Mouse (Mus musculus): ENCODE results near the gene Pkd1l1. TPM values are rescaled to one million over a fixed set of nuclear protein-coding genes. Genes with fewer than 3 reads are reported as not detected.

Pkd1l1 gene
- polyA plus RNA-seq, 1 experiment from 2014 or later = 0.07 TPM

DNA sequence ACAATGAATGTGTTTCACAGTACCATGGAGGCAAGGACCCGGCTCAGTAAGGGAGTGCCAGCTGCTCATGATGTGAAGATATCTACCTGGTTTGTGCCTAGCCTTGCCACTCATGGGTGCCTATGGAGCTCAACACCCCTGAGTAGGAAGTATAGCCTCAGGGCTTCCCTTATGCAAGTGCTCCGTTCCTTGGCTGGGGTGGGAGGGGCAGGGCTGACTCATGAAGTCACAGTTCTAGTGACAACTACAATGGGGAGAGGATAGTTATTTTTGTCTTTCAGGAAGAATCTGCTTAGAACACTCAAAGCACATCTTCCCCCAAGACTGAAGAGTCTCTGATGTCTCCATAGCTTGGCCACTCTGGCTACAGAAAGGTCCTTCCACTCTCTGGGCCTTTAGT lies 125.4 kb downstream of the Pkd1l1 start:
- no peaks in the 10 kb centered on the region for H3K4me1 ChIP-seq
- no peaks in the 10 kb centered on the region for H3K9me3 ChIP-seq
- H3K4me3 ChIP-seq = no peak overlapping the region
- no peaks in the 10 kb centered on the region for H3K27me3 ChIP-seq (replicated peaks; ENCODE audit: low read depth, poor library complexity, severe bottlenecking)
- no peak overlapping the region for H3K27ac ChIP-seq (replicated peaks)
- DNase-seq (ENCODE audit: low spot score) = no peak
- no peaks in the 10 kb centered on the region for H3K36me3 ChIP-seq (replicated peaks)
- 82% methylated on average over 2 of the region's 2 CpGs for WGBS

DNA sequence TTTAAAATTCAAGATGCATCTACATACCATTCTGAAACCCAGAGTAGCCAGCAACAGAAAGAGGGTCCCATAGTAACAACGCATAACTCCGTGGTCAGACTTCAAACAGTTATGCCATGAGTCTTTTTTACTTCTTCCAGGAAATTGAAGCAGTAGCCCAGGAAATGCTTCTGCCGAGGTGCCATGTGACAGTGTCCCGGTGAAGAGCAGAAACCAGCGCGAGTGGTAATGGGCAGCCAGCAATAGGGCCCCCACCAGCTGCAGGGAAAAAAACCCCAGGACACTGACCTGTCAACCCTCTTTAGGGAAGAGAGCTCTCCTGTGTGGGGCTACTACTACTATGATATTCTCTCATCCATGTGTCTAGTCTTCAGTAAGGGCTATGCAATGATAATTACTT lies 136.9 kb downstream of the Pkd1l1 start:
- H3K4me1 ChIP-seq = no peaks in the 10 kb centered on the region
- peaks cover 10% of the 10 kb centered on the region; the same call in 1 of the 2 replicates for H3K9me3 ChIP-seq
- no peak for DNase-seq (ENCODE audit: low spot score)
- no peaks in the 10 kb centered on the region for H3K36me3 ChIP-seq (replicated peaks)
- no peak overlapping the region for H3K4me3 ChIP-seq
- WGBS = 95% methylated on average over 6 of the region's 6 CpGs
- H3K27ac ChIP-seq (replicated peaks) = no peak overlapping the region
- no peaks in the 10 kb centered on the region for H3K27me3 ChIP-seq (replicated peaks; ENCODE audit: low read depth, poor library complexity, severe bottlenecking)

DNA sequence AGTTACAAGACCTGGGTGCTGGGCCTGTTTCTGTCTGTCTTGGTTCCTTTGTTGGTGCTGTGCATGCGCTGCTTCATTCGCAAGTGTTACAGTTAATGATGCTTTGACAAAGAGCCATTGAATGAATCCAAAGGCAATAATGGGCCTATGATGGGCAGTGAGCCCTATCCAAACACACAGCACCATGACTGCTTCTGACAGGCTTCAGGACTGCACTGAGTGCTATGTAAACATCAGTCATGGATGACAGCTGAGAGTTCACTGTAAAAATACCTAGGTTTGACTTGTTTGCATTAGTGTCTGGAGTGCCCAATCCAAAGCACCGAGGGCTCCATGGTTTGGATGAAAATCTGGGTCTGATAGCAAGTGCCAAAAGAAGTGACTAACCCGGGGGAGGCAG lies 138.9 kb downstream of the Pkd1l1 start:
- Histone ChIP-seq H3K27ac (replicated peaks) (no peak overlapping the region), H3K36me3 (replicated peaks) (no peaks in the 10 kb centered on the region), H3K9me3 (peaks cover 10% of the 10 kb centered on the region; the same call in 1 of the 2 replicates), H3K27me3 (replicated peaks; ENCODE audit: low read depth, poor library complexity, severe bottlenecking) (no peaks in the 10 kb centered on the region), H3K4me3 (no peak overlapping the region), H3K4me1 (peaks cover 9% of the 10 kb centered on the region)
- WGBS = 84% methylated on average over 4 of the region's 4 CpGs
- DNase-seq (ENCODE audit: low spot score) = no peak

DNA sequence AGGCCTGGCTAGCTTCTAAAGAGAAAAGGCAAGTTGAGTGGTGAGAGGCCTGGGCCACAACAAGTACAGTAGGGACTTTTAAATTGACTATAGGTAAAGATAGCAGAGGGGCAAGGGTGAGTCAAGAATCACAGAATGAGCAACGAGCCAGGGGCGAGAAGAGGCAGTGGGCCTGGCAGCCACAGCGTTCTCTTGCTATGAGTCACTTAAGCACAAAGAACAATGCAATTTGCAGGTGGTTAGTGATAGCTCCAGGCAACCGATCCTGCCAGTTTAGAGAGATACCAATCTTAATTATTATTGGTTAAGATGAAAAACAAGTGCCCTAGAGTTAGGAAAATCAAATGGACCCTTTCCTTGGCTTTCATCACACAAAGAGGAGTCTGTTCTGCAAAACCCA lies 142.5 kb downstream of the Pkd1l1 start:
- no peaks in the 10 kb centered on the region for H3K27me3 ChIP-seq (replicated peaks; ENCODE audit: low read depth, poor library complexity, severe bottlenecking)
- H3K27ac ChIP-seq (replicated peaks) = no peak overlapping the region
- no peak for DNase-seq (ENCODE audit: low spot score)
- H3K4me3 ChIP-seq = no peak overlapping the region
- no peaks in the 10 kb centered on the region for H3K9me3 ChIP-seq
- WGBS = 57% methylated on average over 4 of the region's 4 CpGs
- peaks cover 30% of the 10 kb centered on the region for H3K4me1 ChIP-seq
- H3K36me3 ChIP-seq (replicated peaks) = no peaks in the 10 kb centered on the region

DNA sequence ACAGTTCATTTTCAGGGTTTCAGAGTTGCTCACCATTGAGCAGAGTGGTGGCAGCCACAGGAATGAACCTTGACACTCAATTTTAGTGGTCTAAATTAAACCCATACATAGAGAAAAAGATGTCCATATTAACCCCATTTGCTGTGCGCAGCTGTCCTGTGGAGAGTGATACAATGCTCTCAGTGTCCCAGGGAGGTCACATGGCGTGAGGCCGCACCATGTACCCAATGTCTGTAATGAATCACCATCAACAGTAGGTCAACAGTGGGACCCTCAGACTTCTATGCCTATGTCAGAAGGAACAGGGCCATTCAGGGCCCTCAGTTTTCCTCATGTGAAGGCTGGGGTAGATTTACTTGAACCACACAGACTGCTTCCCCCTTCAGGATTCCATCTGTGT lies 143.5 kb downstream of the Pkd1l1 start:
- Histone ChIP-seq H3K4me1 (peaks cover 32% of the 10 kb centered on the region), H3K27me3 (replicated peaks; ENCODE audit: low read depth, poor library complexity, severe bottlenecking) (no peaks in the 10 kb centered on the region), H3K4me3 (no peak overlapping the region), H3K27ac (replicated peaks) (no peak overlapping the region), H3K9me3 (no peaks in the 10 kb centered on the region), H3K36me3 (replicated peaks) (no peaks in the 10 kb centered on the region)
- DNase-seq (ENCODE audit: low spot score) = peak; percentile 29
- 59% methylated on average over 3 of the region's 3 CpGs for WGBS

DNA sequence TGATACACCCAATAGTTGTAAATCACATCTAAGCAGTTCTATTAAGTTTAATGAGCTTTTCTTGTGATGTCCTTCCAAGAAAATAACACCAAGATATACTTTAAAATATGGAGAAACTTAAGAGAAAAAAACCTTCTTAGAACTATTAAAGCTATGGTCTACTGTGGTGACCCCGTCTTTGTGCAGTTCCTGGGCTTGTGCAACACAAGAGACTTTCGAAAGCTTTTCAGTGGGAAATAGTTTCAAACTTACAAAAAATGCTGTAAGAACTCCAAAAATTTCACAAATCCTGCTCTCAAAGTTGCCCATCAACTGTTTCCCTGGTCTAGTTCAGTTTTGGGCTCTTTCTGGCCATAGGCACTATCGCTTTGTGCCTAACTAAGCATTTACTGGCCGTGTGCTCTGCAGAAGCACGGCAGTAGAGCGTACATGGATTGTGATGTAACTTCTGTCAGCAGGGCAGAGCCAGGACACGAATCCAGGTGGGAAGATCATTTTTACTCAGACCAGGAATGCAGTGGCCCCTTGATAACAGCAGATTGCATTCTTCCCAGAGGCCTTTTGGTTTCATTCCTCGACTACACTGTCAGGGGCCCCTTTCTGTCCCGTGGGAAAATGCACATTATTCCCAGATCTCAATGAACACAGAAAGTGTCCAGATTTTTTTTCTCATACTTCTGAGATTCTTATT lies 144.1 kb downstream of the Pkd1l1 start:
- no peaks in the 10 kb centered on the region for H3K9me3 ChIP-seq

DNA sequence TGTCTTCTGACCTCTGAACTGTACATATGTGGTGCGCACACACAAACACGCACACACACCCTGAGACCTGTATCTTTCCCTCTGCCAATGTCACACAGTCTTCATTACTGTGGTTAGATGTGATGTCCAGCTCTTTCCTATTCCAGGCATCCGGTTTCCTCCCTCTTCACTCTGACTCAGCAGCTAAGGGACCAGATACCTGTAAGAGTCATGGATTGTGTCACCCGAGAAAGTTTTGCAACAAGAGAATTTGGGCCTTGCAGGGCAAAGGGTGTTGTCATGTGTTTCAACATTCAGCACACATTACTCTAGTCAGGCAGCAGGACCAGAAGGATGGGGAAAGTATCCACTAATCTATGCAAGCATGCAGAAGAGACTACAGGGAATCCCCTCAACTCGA lies 146.5 kb downstream of the Pkd1l1 start:
- H3K36me3 ChIP-seq (replicated peaks) = no peaks in the 10 kb centered on the region
- DNase-seq (ENCODE audit: low spot score) = no peak
- H3K4me3 ChIP-seq = no peak overlapping the region
- peaks cover 32% of the 10 kb centered on the region for H3K4me1 ChIP-seq
- 82% methylated on average over 5 of the region's 5 CpGs for WGBS
- H3K27me3 ChIP-seq (replicated peaks; ENCODE audit: low read depth, poor library complexity, severe bottlenecking) = no peaks in the 10 kb centered on the region
- no peaks in the 10 kb centered on the region for H3K9me3 ChIP-seq
- H3K27ac ChIP-seq (replicated peaks) = 0 out of 2 replicates have a peak overlapping the region, but pooled peaks have one; percentile 26

More for the DNA sequence above, 144.1 kb downstream of the Pkd1l1 start:
- no peak overlapping the region for H3K27ac ChIP-seq (replicated peaks)
- WGBS = 76% methylated on average over 9 of the region's 9 CpGs
- no peak for DNase-seq (ENCODE audit: low spot score)
- H3K4me3 ChIP-seq = no peak overlapping the region
- H3K4me1 ChIP-seq = peaks cover 32% of the 10 kb centered on the region
- H3K27me3 ChIP-seq (replicated peaks; ENCODE audit: low read depth, poor library complexity, severe bottlenecking) = no peaks in the 10 kb centered on the region
- no peaks in the 10 kb centered on the region for H3K36me3 ChIP-seq (replicated peaks)

DNA sequence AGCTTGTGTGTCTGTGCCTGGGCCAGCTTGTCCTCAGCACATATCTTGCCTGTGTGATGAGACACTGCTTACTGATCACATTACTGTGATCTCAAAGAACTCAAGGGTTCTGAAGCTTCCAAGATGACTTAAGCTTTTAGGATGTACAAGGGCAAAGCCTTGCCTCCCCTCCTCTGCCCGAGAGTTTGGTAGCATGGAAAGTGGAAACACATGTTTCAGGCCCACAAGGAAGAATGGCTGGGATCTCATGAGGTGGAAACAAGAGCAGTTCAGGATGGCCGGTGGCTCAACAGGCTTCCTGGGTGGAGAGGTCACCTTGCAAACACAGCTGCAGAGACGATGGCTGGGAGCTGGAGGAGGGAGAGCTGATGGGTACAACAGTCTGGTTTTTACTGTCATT lies 147.0 kb downstream of the Pkd1l1 start:
- Histone ChIP-seq H3K36me3 (replicated peaks) (no peaks in the 10 kb centered on the region), H3K4me3 (no peak overlapping the region), H3K27ac (replicated peaks) (peak overlapping the region; percentile 7; the same call in 1 of the 2 replicates), H3K9me3 (no peaks in the 10 kb centered on the region), H3K4me1 (peaks cover 32% of the 10 kb centered on the region), H3K27me3 (replicated peaks; ENCODE audit: low read depth, poor library complexity, severe bottlenecking) (no peaks in the 10 kb centered on the region)
- peak; percentile 39 for DNase-seq (ENCODE audit: low spot score)
- 26% methylated on average over 3 of the region's 3 CpGs for WGBS

DNA sequence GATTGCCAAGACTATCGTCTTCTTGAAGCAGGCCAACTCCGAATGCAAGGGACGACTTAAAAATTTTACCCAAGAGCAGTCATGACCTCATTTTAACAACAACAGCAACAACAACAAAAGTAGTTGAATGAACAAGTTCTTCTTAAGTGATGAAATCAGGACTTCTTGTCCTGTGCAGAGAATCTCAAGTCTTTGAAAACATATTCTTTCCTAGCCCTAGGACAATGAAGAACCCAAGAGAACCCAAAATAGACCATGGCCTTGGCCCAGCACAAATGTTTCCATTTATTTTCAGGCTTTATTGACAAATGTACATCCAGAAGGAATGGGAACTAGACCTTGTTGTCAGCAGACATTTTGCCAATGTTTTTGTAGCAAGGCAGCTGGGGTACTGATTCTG lies 147.7 kb downstream of the Pkd1l1 start:
- peaks cover 32% of the 10 kb centered on the region for H3K4me1 ChIP-seq
- H3K9me3 ChIP-seq = no peaks in the 10 kb centered on the region
- no peaks in the 10 kb centered on the region for H3K36me3 ChIP-seq (replicated peaks)
- WGBS = 88% methylated on average over 3 of the region's 3 CpGs
- DNase-seq (ENCODE audit: low spot score) = no peak
- H3K27me3 ChIP-seq (replicated peaks; ENCODE audit: low read depth, poor library complexity, severe bottlenecking) = no peaks in the 10 kb centered on the region
- H3K4me3 ChIP-seq = no peak overlapping the region
- H3K27ac ChIP-seq (replicated peaks) = 0 out of 2 replicates have a peak overlapping the region, but pooled peaks have one; percentile 7

DNA sequence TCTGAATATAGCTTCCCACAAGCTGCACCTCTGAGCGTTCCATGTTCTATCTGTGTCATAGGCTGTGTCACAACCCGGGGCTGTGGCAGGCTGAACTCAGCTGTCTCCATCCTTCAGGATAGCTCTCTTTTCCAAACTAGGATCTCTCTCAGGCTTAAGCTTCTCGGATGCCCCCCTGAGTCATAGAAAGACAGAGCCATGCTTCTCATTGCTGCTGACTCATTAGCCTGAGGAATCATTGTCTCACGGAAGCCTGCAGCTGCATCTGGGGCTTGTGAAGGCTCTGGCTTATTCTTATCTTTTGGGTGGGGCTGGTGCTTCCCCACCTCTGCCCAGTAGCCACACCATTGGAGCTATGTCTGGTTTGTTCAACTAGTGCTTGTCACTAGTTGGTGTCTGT lies 151.7 kb downstream of the Pkd1l1 start:
- Histone ChIP-seq H3K27me3 (replicated peaks; ENCODE audit: low read depth, poor library complexity, severe bottlenecking) (no peaks in the 10 kb centered on the region), H3K27ac (replicated peaks) (no peak overlapping the region), H3K4me3 (no peak overlapping the region), H3K36me3 (replicated peaks) (no peaks in the 10 kb centered on the region), H3K9me3 (no peaks in the 10 kb centered on the region), H3K4me1 (peaks cover 20% of the 10 kb centered on the region)
- no peak for DNase-seq (ENCODE audit: low spot score)
- 83% methylated on average over 4 of the region's 4 CpGs for WGBS

DNA sequence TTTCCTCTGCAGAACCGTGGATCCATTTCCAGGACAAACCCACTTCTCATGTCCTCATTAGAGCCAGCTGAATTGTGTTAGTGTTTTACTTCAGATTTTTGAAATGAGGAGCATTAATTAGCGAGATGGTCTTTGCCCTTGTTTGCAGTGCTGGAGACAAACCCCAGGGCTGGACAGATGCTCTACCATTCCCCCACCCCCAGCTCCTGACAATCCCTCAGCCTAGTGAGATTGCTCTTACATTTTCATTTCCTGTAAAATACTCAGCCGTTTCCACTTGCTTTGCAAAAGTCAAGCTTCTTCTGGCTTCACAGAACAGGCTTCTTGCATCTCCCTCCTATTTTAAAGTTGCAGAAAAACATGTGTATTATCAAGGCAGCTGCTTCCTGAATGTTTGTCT lies 155.7 kb downstream of the Pkd1l1 start:
- no peak overlapping the region for H3K27ac ChIP-seq (replicated peaks)
- no peak overlapping the region for H3K4me3 ChIP-seq
- no peak for DNase-seq (ENCODE audit: low spot score)
- H3K9me3 ChIP-seq = no peaks in the 10 kb centered on the region
- H3K36me3 ChIP-seq (replicated peaks) = no peaks in the 10 kb centered on the region
- peaks cover 27% of the 10 kb centered on the region for H3K4me1 ChIP-seq
- no peaks in the 10 kb centered on the region for H3K27me3 ChIP-seq (replicated peaks; ENCODE audit: low read depth, poor library complexity, severe bottlenecking)
- WGBS = 60% methylated on average over 3 of the region's 3 CpGs

DNA sequence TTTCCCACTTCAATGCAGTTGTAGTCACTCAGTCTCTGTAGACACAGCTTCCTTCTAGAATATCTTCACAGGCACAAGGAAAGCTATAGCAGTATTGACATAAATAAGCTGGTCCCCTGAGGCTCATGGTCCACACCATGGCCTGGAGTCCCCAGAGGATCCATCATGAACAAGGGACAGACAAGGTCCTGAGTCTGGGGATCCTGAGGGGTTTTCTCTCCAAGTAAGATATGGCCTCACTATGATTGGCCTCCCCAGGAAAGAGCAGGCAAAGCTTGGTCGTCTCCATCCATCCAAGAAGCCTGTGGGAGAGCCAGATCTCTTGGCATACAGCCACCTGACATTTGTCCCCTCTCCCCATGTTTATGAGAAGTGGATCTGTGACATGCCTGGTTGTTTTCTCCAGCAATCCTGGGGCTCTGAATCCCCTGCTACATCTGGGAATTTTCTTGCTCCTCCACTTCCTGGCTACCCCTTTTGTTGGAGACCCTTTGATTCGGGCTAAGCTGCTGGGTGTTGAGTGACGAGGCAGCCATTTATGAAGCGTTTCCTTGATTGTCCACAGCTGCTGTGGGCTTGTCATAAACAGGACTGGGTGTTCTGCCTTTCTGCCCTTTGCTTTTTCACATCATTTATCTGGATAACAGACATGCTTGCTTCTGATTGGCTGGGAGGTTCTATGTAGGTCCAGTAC lies 158.8 kb downstream of the Pkd1l1 start:
- 64% methylated on average over 4 of the region's 4 CpGs for WGBS
- H3K9me3 ChIP-seq = no peaks in the 10 kb centered on the region
- no peak overlapping the region for H3K27ac ChIP-seq (replicated peaks)
- peaks cover 39% of the 10 kb centered on the region for H3K4me1 ChIP-seq
- no peaks in the 10 kb centered on the region for H3K36me3 ChIP-seq (replicated peaks)
- H3K4me3 ChIP-seq = no peak overlapping the region
- no peaks in the 10 kb centered on the region; the same call in 1 of the 2 replicates for H3K27me3 ChIP-seq (replicated peaks; ENCODE audit: low read depth, poor library complexity, severe bottlenecking)
- DNase-seq (ENCODE audit: low spot score) = no peak

DNA sequence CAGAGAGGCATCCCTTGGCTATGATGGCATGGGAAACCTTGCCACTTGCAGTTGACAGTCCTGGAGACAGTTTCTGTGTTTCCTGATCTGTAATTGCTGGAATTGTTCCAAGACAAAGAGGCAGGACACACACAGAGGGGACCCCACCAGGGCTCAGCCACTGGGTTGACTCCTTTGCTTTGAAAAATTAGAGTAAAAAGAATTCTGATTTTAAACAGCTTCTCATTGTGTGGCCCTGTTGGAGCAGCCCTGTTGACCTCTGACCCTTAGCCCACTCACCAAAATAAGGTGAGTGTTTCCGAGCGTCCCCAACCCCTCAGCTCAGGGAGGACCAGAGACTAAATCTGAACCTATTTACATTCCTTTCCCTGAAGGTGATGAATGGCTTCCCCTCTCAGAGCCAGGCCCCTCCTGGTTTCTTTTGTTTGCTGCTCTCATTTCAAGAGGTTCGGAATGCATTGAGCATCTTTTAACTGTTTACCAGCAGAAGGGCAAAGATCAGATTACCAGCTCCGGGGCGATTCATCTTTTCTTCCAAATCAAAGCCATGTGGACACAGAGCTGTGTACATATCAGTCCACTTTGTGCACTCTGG lies 161.5 kb downstream of the Pkd1l1 start:
- Histone ChIP-seq H3K4me3 (no peak overlapping the region), H3K27ac (replicated peaks) (peak overlapping the region; percentile 68), H3K36me3 (replicated peaks) (no peaks in the 10 kb centered on the region), H3K9me3 (no peaks in the 10 kb centered on the region), H3K4me1 (peaks cover 31% of the 10 kb centered on the region), H3K27me3 (replicated peaks; ENCODE audit: low read depth, poor library complexity, severe bottlenecking) (no peaks in the 10 kb centered on the region; the same call in 1 of the 2 replicates)
- WGBS = 5% methylated on average over 5 of the region's 5 CpGs
- peak; percentile 63 for DNase-seq (ENCODE audit: low spot score)
